Mouse (Mus musculus): Measurements from ENCODE around the gene Ovch2.

Gene Ovch2

GRCm38 (mm10) chr7:107745111-107745510 is 55.9 kb downstream of the Ovch2 start:
- in situ Hi-C loops (cut with MboI, MseI), result loop anchor here (5.0 kb wide), 1 partner anchor 83 kb away; no protein-coding TSS in a partner anchor

GRCm38 (mm10) chr7:107744454-107744853 is 56.6 kb downstream of the Ovch2 start:
- in situ Hi-C loops (cut with MboI, MseI), result no loop called here

DNA sequence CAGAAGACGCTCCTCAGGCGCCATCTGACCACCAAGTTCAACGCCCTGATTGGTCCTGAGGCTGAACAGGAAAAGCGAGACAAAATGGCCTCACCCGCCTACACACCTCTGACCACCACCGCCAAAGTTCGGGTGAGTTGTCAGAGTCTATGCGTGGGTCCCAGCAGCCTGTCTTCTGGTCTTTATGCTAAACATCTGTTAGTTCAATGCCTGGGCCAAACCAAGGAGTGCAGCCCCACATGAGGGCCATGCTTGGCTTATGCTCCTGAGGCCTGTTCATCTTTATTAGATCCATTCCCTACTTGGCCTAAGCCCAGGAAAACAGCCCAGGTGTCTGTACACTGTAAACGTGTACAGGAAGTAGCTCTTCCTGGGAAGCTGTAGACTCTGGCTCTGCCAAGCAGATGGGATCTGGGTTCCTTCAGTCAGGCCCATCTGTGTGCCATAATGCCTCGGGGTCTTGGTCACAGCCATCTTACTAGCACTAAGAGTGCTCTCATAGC is 58.0 kb downstream of the Ovch2 start:
- in situ Hi-C loops (cut with MboI, MseI), result no loop called here

DNA sequence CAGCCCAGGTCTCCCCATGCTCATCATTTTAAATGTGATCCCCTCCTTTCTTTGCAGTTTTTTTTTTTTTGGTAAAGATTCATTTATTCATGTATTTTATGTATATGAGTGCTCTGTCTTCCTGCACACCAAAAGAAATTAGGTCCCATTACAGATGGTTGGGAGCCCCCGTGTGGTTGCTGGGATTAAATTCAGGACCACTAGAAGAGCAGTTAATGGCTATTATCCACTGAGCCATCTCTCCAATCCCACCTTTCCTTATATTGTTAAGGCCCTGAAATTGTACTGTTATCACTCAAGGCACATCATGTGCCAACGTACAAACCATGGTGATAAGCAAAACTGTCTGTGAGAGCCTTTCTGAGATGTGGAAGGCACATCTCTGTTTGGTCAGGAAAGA is 62.3 kb downstream of the Ovch2 start:
- in situ Hi-C loops (cut with MboI, MseI), result no loop called here

DNA sequence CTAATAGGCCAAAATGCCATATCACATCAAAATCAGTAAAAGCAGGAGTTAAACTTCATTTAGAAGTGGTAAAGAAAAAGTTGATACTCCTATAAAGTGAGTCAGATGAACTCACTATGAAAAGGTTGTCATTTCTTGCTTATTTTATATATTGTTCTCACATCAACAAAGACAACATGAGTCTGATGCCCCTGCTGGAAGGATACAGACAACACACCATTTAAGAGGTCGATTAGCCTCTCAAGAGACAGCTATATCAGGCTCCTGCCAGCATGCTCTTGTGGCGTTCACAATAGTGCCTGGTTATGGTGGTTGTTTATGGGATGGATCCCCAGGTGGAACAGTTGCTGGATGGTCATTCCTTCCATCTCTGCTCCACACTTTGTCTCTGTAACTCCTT is 67.8 kb downstream of the Ovch2 start:
- in situ Hi-C loops (cut with MboI, MseI), result no loop called here

Data from T-helper 2 cell (primary cell).